8 mouse cellular contexts compared by ENCODE assay signal in the genomic region with DNA sequence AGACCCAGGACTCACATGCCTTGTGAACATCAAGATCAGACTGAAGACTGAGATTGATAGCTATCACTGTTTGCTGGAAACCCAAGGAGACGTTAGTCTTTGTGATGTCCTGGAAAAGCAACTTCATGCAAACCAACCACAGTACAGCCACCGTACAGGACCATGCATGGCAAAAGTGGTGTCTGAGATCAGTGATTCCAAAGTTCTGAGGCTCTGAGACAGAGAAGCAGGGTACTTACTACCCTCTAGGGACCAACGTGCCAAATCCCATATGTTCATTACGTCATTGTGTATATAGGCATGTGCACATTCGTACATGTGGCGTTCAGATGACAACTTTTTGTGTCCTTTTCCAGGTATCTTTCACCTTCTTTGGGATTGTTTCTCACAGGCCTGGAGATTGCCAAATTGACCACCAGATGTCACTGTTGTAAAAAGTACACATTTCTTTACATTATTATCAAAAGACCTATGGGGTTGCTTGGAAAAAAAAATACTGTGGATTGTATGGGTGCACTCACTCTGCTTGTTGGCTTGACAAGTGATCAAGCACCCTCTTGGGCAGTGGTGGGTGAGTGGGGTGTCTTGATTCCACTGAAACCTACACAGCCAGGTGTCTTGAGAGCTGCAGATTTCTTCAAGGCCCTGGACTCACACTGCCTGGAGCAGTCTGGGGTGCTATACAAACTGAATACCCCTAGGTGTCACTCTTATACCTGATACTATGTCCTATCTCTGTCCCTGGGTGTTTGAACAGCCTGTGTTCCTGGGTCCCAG. TPM values are rescaled to one million over a fixed set of nuclear protein-coding genes. Genes with fewer than 3 reads are reported as not detected.
DNase-seq lines count a peak whose midpoint lies in the region; ATAC-seq and TF ChIP-seq lines count a peak whose summit lies in the region.

No protein-coding gene starts in this region.

- H3K4me1 ChIP-seq in ES-E14 (ENCODE audit: control insufficient read depth in 2 of 2, insufficient read depth in 2 of 2, low read length in 2 of 2, poor library complexity in 1 of 2): peaks cover 0 to 2% of the 10 kb centered on the region in 2 experiments; a peak in 1 of 4 replicates
- H3K4me1 ChIP-seq in hindbrain, embryonic 16.5 days (ENCODE audit: control insufficient read depth, insufficient read depth, low read depth, low read length): no peaks in the 10 kb centered on the region

- peak; percentile 68 for TF ChIP-seq CTCF in layer of hippocampus, adult 2 months (conservative IDR thresholded peaks at IDR 0.05)

- in situ Hi-C loops in ES-E14 (cut with MboI; ENCODE audit: low sequenced_read_pairs in 2 of 2, unreplicated experiment in 2 of 2): loop anchor here in 1 of 2 experiments (10.0 kb wide), 1 partner anchor 72 kb away; no protein-coding TSS in a partner anchor

- no peaks in the 10 kb centered on the region for H3K9me3 ChIP-seq in ES-E14 (ENCODE audit: control insufficient read depth, insufficient read depth, low read depth, low read length)
- no peaks in the 10 kb centered on the region for H3K9me3 ChIP-seq in hindbrain, embryonic 16.5 days (ENCODE audit: control insufficient read depth, low read length)

- H3K36me3 ChIP-seq in ES-E14 (ENCODE audit: control insufficient read depth, insufficient read depth, low read length, poor library complexity, severe bottlenecking): no peaks in the 10 kb centered on the region
- no peaks in the 10 kb centered on the region for H3K36me3 ChIP-seq in hindbrain, embryonic 16.5 days (ENCODE audit: control insufficient read depth, insufficient read depth, low read length)

- no peak overlapping the region for H3K4me3 ChIP-seq in layer of hippocampus, adult 2 months
- no peak overlapping the region for H3K4me3 ChIP-seq in ES-E14 (ENCODE audit: insufficient read depth in 1 of 2, low read depth in 1 of 2, low read length in 2 of 2, poor library complexity in 1 of 2, severe bottlenecking in 1 of 2)
- no peak overlapping the region for H3K4me3 ChIP-seq in hindbrain, embryonic 16.5 days (ENCODE audit: low read length)

- peak; percentile 86 for ATAC-seq in common myeloid progenitor, adult 5-6 weeks (replicated peaks; ENCODE audit: low read depth, poor library complexity, severe bottlenecking)
- peak; percentile 96 for ATAC-seq in hindbrain, embryonic 16.5 days

- 57% methylated on average over 6 of the region's 6 CpGs for WGBS in hindbrain, embryonic 16.5 days

- H3K4me2 ChIP-seq in hindbrain, embryonic 16.5 days (ENCODE audit: low read length): no peak overlapping the region

- DNase-seq in layer of hippocampus, adult 2 months (ENCODE audit: low spot score in 2 of 2): no peak
- DNase-seq in layer of hippocampus, adult 9-10 months (ENCODE audit: low spot score): no peak
- peak; percentile 58 for DNase-seq in ES-E14 (ENCODE audit: low read depth, low spot score)
- peak; percentile 9 for DNase-seq in lung, postnatal 36 days
- DNase-seq in thymus, postnatal 0 days (ENCODE audit: low spot score): peak; percentile 54
- no peak for DNase-seq in spleen, postnatal 10 days (ENCODE audit: low spot score in 2 of 2)

- H3K9ac ChIP-seq in ES-E14 (ENCODE audit: insufficient read depth, low read depth, low read length, poor library complexity, severe bottlenecking): no peak overlapping the region
- no peak overlapping the region for H3K9ac ChIP-seq in hindbrain, embryonic 16.5 days (ENCODE audit: low read depth, low read length)

- H3K27ac ChIP-seq in layer of hippocampus, adult 2 months: no peak overlapping the region
- no peak overlapping the region for H3K27ac ChIP-seq in ES-E14 (ENCODE audit: insufficient read depth, low read depth, low read length, poor library complexity, severe bottlenecking)
- H3K27ac ChIP-seq in hindbrain, embryonic 16.5 days (ENCODE audit: low read depth, low read length): no peak overlapping the region

- H3K27me3 ChIP-seq in hindbrain, embryonic 16.5 days (replicated peaks; ENCODE audit: control insufficient read depth, insufficient read depth, low read length): no peaks in the 10 kb centered on the region

TF ChIP-seq in ES-E14, 5 proteins besides CTCF, POLR2A, EP300 and RAD21:
- no peak for TF ChIP-seq CHD2 (IDR thresholded peaks at IDR 0.05; ENCODE audit: low read depth, low read length)
- TF ChIP-seq MAFK (IDR thresholded peaks at IDR 0.05; ENCODE audit: insufficient read depth, low read depth, low read length): no peak
- TF ChIP-seq ZC3H11A (IDR thresholded peaks at IDR 0.05; ENCODE audit: borderline replicate concordance, low read depth, low read length): peak; percentile 75; the same call in 1 of the 2 replicates

RNA-seq across cellular contexts. Expression of gene Slc46a2, which starts 17.8 kb away (rescaled TPM):
- not detected for total RNA-seq in layer of hippocampus, adult 2 months (2021)
- 0.05 TPM in 1 of 2 replicates, not detected in the other for total RNA-seq in ES-E14 (2012; rRNA removed)
- not detected in 2 replicates for total RNA-seq in common myeloid progenitor, adult 5-6 weeks (2017)
- polyA plus RNA-seq in hindbrain, embryonic 16.5 days (2015; fragmentation: Nextera tagmentation; extraction: Ambion mirVana): 0.06 TPM in 1 of 2 replicates, not detected in the other
- polyA plus RNA-seq in thymus, postnatal 0 days (2015; fragmentation: Nextera tagmentation; extraction: Ambion mirVana): 81.4 and 85.7 TPM in 2 replicates

RNA-seq across cellular contexts. Expression of gene Mup4, which starts 27.8 kb away (rescaled TPM):
- total RNA-seq in layer of hippocampus, adult 2 months (2021): not detected
- not detected in 2 replicates for total RNA-seq in ES-E14 (2012; rRNA removed)
- total RNA-seq in common myeloid progenitor, adult 5-6 weeks (2017): not detected in 2 replicates
- polyA plus RNA-seq in hindbrain, embryonic 16.5 days (2015; fragmentation: Nextera tagmentation; extraction: Ambion mirVana): not detected in 2 replicates
- 0.18 and 0.20 TPM in 2 replicates for polyA plus RNA-seq in thymus, postnatal 0 days (2015; fragmentation: Nextera tagmentation; extraction: Ambion mirVana)

RNA-seq across cellular contexts. Expression of gene Mup6, which starts 31.4 kb away (rescaled TPM):
- total RNA-seq in layer of hippocampus, adult 2 months (2021): not detected
- 2.5 and 2.8 TPM in 2 replicates for total RNA-seq in ES-E14 (2012; rRNA removed)
- not detected in 2 replicates for total RNA-seq in common myeloid progenitor, adult 5-6 weeks (2017)
- polyA plus RNA-seq in hindbrain, embryonic 16.5 days (2015; fragmentation: Nextera tagmentation; extraction: Ambion mirVana): 0.26 TPM in 1 of 2 replicates, not detected in the other
- polyA plus RNA-seq in thymus, postnatal 0 days (2015; fragmentation: Nextera tagmentation; extraction: Ambion mirVana): 0.87 and 1.0 TPM in 2 replicates

Comparison
In these comparisons a context has a peak if more than half of its experiments do, and no peak if none do; other contexts are left out.
1. DNase-seq: peak in ES-E14 (single experiment), lung, postnatal 36 days (single experiment) and thymus, postnatal 0 days (single experiment); none in layer of hippocampus, adult 2 months (0 of 2), layer of hippocampus, adult 9-10 months (single experiment) and spleen, postnatal 10 days (0 of 2).